Mouse (Mus musculus): Measurements from ENCODE around the gene Pgm3. TPM values are rescaled to one million over a fixed set of nuclear protein-coding genes. Genes with fewer than 3 reads are reported as not detected.

Gene Pgm3
- polyA plus RNA-seq, 1 experiment, result 7.7 TPM

GRCm38 (mm10) chr9:86534071-86534470 lies 37.6 kb downstream of the Pgm3 start:
- Histone ChIP-seq H3K4me1 (ENCODE audit: control insufficient read depth, insufficient read depth, low read length) (no peaks in the 10 kb centered on the region), H3K4me3 (replicated peaks; ENCODE audit: extremely low read depth, low read depth, low read length) (no peak overlapping the region)
- no peak for TF ChIP-seq CTCF (IDR thresholded peaks at IDR 0.05; ENCODE audit: insufficient read depth, low read length)
- TF ChIP-seq POLR2A (IDR thresholded peaks at IDR 0.05; ENCODE audit: borderline replicate concordance, extremely low read depth, low read depth, low read length), result no peak
- DNase-seq, result no peak
- whole genome bisulfite sequencing, result 72% methylated on average over 5 of the region's 5 CpGs

GRCm38 (mm10) chr9:86525600-86525999 lies 46.0 kb downstream of the Pgm3 start:
- H3K4me1 ChIP-seq (ENCODE audit: control insufficient read depth, insufficient read depth, low read length), result no peaks in the 10 kb centered on the region
- H3K4me3 ChIP-seq (replicated peaks; ENCODE audit: extremely low read depth, low read depth, low read length), result no peak overlapping the region
- no peak for DNase-seq
- WGBS, result 48% methylated on average over 2 of the region's 2 CpGs
- TF ChIP-seq POLR2A (IDR thresholded peaks at IDR 0.05; ENCODE audit: borderline replicate concordance, extremely low read depth, low read depth, low read length) (no peak), CTCF (IDR thresholded peaks at IDR 0.05; ENCODE audit: insufficient read depth, low read length) (no peak)

- H3K4me3 ChIP-seq (replicated peaks; ENCODE audit: extremely low read depth, low read depth, low read length), result no peak overlapping the region
- no peaks in the 10 kb centered on the region for H3K4me1 ChIP-seq (ENCODE audit: control insufficient read depth, insufficient read depth, low read length)
- no peak for TF ChIP-seq CTCF (IDR thresholded peaks at IDR 0.05; ENCODE audit: insufficient read depth, low read length)
- no peak for TF ChIP-seq POLR2A (IDR thresholded peaks at IDR 0.05; ENCODE audit: borderline replicate concordance, extremely low read depth, low read depth, low read length)
- DNase-seq, result no peak
These were observed 49.3 kb downstream of the Pgm3 start for GRCm38 (mm10) chr9:86522335-86522734.

- H3K4me3 ChIP-seq (replicated peaks; ENCODE audit: extremely low read depth, low read depth, low read length), result no peak overlapping the region
- no peaks in the 10 kb centered on the region for H3K4me1 ChIP-seq (ENCODE audit: control insufficient read depth, insufficient read depth, low read length)
- no peak for DNase-seq
- WGBS, result 87% methylated on average over 4 of the region's 4 CpGs
- no peak for TF ChIP-seq POLR2A (IDR thresholded peaks at IDR 0.05; ENCODE audit: borderline replicate concordance, extremely low read depth, low read depth, low read length)
These were observed 56.8 kb downstream of the Pgm3 start for GRCm38 (mm10) chr9:86514798-86515197.

GRCm38 (mm10) chr9:86514390-86514789 lies 57.3 kb downstream of the Pgm3 start:
- no peak overlapping the region for H3K4me3 ChIP-seq (replicated peaks; ENCODE audit: extremely low read depth, low read depth, low read length)
- DNase-seq, result no peak
- no peaks in the 10 kb centered on the region for H3K4me1 ChIP-seq (ENCODE audit: control insufficient read depth, insufficient read depth, low read length)
- no peak for TF ChIP-seq CTCF (IDR thresholded peaks at IDR 0.05; ENCODE audit: insufficient read depth, low read length)
- no peak for TF ChIP-seq POLR2A (IDR thresholded peaks at IDR 0.05; ENCODE audit: borderline replicate concordance, extremely low read depth, low read depth, low read length)
- 83% methylated on average over 3 of the region's 3 CpGs for WGBS

- Histone ChIP-seq H3K4me1 (ENCODE audit: control insufficient read depth, insufficient read depth, low read length) (no peaks in the 10 kb centered on the region), H3K4me3 (replicated peaks; ENCODE audit: extremely low read depth, low read depth, low read length) (no peak overlapping the region)
- no peak for TF ChIP-seq POLR2A (IDR thresholded peaks at IDR 0.05; ENCODE audit: borderline replicate concordance, extremely low read depth, low read depth, low read length)
- no peak for TF ChIP-seq CTCF (IDR thresholded peaks at IDR 0.05; ENCODE audit: insufficient read depth, low read length)
- DNase-seq, result no peak
- 87% methylated on average over 5 of the region's 5 CpGs for WGBS
These were observed 57.9 kb downstream of the Pgm3 start for GRCm38 (mm10) chr9:86513733-86514132.

- Histone ChIP-seq H3K4me1 (ENCODE audit: control insufficient read depth, insufficient read depth, low read length) (no peaks in the 10 kb centered on the region), H3K4me3 (replicated peaks; ENCODE audit: extremely low read depth, low read depth, low read length) (no peak overlapping the region)
- no peak for TF ChIP-seq CTCF (IDR thresholded peaks at IDR 0.05; ENCODE audit: insufficient read depth, low read length)
- no peak for TF ChIP-seq POLR2A (IDR thresholded peaks at IDR 0.05; ENCODE audit: borderline replicate concordance, extremely low read depth, low read depth, low read length)
- DNase-seq, result no peak
- WGBS, result 89% methylated on average over 4 of the region's 4 CpGs
These were observed 64.2 kb downstream of the Pgm3 start for GRCm38 (mm10) chr9:86507437-86507836.

Other genes starting within 250 kb of the Pgm3 start
- gene Ube2cbp, start 106.9 kb downstream of the Pgm3 start, polyA plus RNA-seq (2012; rRNA removed), result 0.67 and 0.77 TPM in 2 replicates
- 9.0 and 13.3 TPM in 2 replicates for gene Dop1a, start 104.7 kb downstream of the Pgm3 start, polyA plus RNA-seq (2012; rRNA removed)
- 1.0 and 2.2 TPM in 2 replicates for gene Rwdd2a, start 149 bp upstream of the Pgm3 start, polyA plus RNA-seq (2012; rRNA removed)
- gene Me1, start 124.1 kb upstream of the Pgm3 start, polyA plus RNA-seq (2012; rRNA removed), result 33.8 and 62.8 TPM in 2 replicates
- 0.44 and 1.0 TPM in 2 replicates for gene Prss35, start 171.8 kb upstream of the Pgm3 start, polyA plus RNA-seq (2012; rRNA removed)

Data from lung, adult 2 months (tissue).